Mouse (Mus musculus) spleen, embryonic (tissue): ENCODE measurements around the gene Uqcr10.

Experiments
- CTCF ChIA-PET: fragments of 350-600 bp; sonication (Branson Sonifier 250); formaldehyde crosslinking; loops from one replicate; lab custom pipeline; 2022; lab: Charles Lee

Uqcr10 gene

GRCm38 (mm10) chr11:4677250-4677872, 26.8 kb downstream of the Uqcr10 start:
- CTCF ChIA-PET, result no interaction called here

DNA sequence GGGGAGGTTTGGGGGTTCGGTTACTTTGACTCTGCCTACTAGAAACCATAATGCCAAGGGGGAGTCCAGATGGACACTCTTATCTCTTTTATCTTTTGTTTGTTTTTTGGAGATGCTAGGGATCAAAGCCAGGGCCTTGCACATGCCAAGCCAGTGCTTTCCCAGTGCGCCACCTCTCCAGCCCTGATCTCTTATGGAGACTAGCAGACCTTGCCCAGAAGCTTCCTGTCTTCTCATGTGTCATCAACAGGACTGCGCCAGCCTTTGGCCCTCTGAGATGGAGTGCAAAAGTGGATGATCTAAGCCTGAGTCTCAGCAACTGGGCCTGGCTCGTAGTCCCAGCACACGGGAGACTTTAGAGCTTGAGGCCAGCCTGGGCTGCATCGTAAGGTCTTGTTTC, 28.4 kb downstream of the Uqcr10 start:
- CTCF ChIA-PET, result no interaction called here

GRCm38 (mm10) chr11:4675126-4675562, 29.0 kb downstream of the Uqcr10 start:
- CTCF ChIA-PET, result no interaction called here

DNA sequence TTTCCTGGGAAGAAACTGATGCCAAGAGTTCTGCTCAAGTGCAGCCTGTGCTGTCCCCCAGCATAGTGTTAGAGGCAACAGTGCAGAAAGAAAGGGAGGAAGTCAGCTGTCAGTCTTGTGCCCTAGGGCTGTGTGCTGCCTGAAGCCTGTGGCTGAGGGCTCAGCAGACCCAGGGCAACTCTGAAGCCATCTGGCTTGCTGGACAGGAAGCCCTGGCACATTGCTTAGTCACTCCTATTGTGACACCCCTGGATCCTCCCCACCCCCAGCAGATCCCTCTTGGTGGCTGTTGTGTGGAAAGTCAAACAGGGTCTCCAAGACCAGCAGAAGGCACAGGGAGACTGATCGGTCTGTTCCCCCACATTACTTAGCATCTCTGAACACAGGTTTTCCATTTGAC, 29.5 kb downstream of the Uqcr10 start:
- CTCF ChIA-PET, result no interaction called here

DNA sequence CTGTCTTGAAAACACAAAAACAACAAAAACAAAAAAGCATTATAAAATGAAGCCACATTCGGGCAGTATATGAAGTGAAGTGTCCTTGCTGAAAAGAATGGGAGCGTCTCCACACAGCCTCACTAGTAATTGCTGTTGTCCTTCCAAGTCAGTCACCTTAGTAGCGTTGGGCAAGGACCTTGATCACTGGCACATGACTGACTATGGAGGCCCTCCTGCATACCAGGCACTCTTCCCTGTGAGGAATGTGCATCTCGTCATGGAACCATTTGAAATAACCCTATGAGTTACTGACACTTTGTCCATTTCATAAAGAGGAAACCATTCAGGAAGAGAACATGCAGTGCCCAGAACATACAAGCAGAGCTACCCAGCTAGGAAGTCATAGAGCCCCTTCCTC, 32.4 kb downstream of the Uqcr10 start:
- CTCF ChIA-PET, result no interaction called here

GRCm38 (mm10) chr11:4662496-4662878, 41.7 kb downstream of the Uqcr10 start:
- CTCF ChIA-PET, result no interaction called here

GRCm38 (mm10) chr11:4661871-4662495, 42.2 kb downstream of the Uqcr10 start:
- CTCF ChIA-PET, result no interaction called here

- CTCF ChIA-PET, result interaction anchor here (0.6 kb wide), 1 partner anchor 135 kb away, joined by 3 read pairs; no protein-coding TSS in a partner anchor
Observed at GRCm38 (mm10) chr11:4661324-4661723, 42.8 kb downstream of the Uqcr10 start.

- CTCF ChIA-PET, result interaction anchor here (0.6 kb wide), 1 partner anchor 134 kb away, joined by 3 read pairs; no protein-coding TSS in a partner anchor
Observed at GRCm38 (mm10) chr11:4660309-4661025, 43.7 kb downstream of the Uqcr10 start.

- CTCF ChIA-PET, result no interaction called here
Observed at GRCm38 (mm10) chr11:4659818-4660217, 44.3 kb downstream of the Uqcr10 start.
